Mouse (Mus musculus) bone marrow macrophage, adult 2 months (primary cell): ENCODE results near the gene Macrod2.

Experiments
- CTCF ChIP-seq: IDR thresholded peaks from 2 replicates; pipeline ENCODE4 v1.5.1; 2012; ENCODE audit warnings: low read depth, mild to moderate bottlenecking, low read length, moderate library complexity
- POLR2A ChIP-seq: IDR thresholded peaks from 2 replicates; pipeline ENCODE4 v1.6.1; 2012; ENCODE audit warnings: mild to moderate bottlenecking, low read depth, low read length, borderline replicate concordance

DNA sequence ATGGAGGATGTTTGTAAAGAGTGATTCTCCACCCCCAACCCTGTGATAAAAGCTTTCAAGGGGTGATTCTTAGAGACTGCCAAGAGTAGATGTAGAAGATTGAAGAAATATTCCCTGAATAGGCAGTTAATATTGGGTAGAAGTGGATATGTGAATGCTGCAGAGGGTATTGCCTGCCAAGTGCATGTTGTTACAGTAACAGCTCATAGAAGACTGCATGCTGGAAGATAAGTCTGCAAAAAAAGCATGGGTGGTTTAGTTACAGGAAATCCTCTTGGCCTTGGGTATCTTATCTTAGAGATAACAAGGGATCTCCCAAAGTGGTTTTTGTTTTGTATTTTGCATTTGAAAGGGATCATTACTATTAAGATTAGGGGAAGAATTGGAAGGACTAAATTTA is 30.7 kb downstream of the Macrod2 start:
- no peak for TF ChIP-seq CTCF
- no peak for TF ChIP-seq POLR2A
